Mouse (Mus musculus) heart, postnatal 0 days (tissue): ENCODE results near the gene Tjp3. TPM values are rescaled to one million over a fixed set of nuclear protein-coding genes. Genes with fewer than 3 reads are reported as not detected.

ENCODE experiments used
- ATAC-seq: fragments of 200-750 bp; cut with Nextera tagmentation; 2 replicates; pipeline ENCODE4 v1.8.0; 2017; ENCODE audit warnings: low read depth, moderate number of reproducible peaks, moderate library complexity; ENCODE audit not compliant: insufficient read depth
- DNase-seq: peaks from one replicate; pipeline ENCODE4 v3.0.0-alpha.2; 2016; ENCODE audit warnings: low spot score
- H3K27ac ChIP-seq: fragments of 300-500 bp; sonication (generic); 2 replicates; pipeline ENCODE4 v1.5.1; 2014; ENCODE audit warnings: low read depth, mild to moderate bottlenecking
- H3K27me3 ChIP-seq: fragments of 300-500 bp; sonication (generic); 2 replicates; pipeline ENCODE4 v1.6.1; 2014; ENCODE audit warnings: low read length, mixed read lengths; ENCODE audit not compliant: control insufficient read depth, insufficient read depth
- H3K36me3 ChIP-seq: fragments of 300-500 bp; sonication (generic); replicated peaks from 2 replicates; pipeline ENCODE4 v1.6.1; 2014; ENCODE audit warnings: low read length, mixed read lengths; ENCODE audit not compliant: control insufficient read depth, insufficient read depth
- H3K4me1 ChIP-seq: fragments of 300-500 bp; sonication (generic); 2 replicates; pipeline ENCODE4 v1.6.1; 2014; ENCODE audit warnings: antibody characterized with exemption; ENCODE audit not compliant: control insufficient read depth, insufficient read depth
- H3K4me2 ChIP-seq: fragments of 300-500 bp; sonication (generic); 2 replicates; pipeline ENCODE4 v1.6.1; 2014; ENCODE audit warnings: low read depth, mild to moderate bottlenecking, low read length, moderate library complexity
- H3K4me3 ChIP-seq: fragments of 300-500 bp; sonication (generic); 2 replicates; pipeline ENCODE4 v1.5.1; 2014; ENCODE audit warnings: low read depth, low read length
- H3K9ac ChIP-seq: fragments of 300-500 bp; sonication (generic); replicated peaks from 2 replicates; pipeline ENCODE4 v1.6.1; 2014; ENCODE audit warnings: low read depth, low read length, mixed read lengths
- H3K9me3 ChIP-seq: fragments of 300-500 bp; sonication (generic); replicated peaks from 2 replicates; pipeline ENCODE4 v1.6.1; 2016; ENCODE audit warnings: low read length; ENCODE audit not compliant: control insufficient read depth
- CTCF ChIP-seq: IDR thresholded peaks from 2 replicates; pipeline ENCODE4 v1.5.1; 2016; ENCODE audit warnings: antibody characterized with exemption, control low read depth, low read depth
- EP300 ChIP-seq: IDR thresholded peaks from 2 replicates; pipeline ENCODE4 v1.6.1; 2016; ENCODE audit warnings: antibody characterized with exemption, low read depth
- WGBS: fragments of 180-500 bp; shearing (Covaris S2); extraction: QIAGEN DNeasy Blood & Tissue Kit; methylation state at CpG from one replicate; pipeline ENCODE4 v1.1.7; 2014; 5-methylcytosine and 5-hydroxymethylcytosine counted together
- polyA plus RNA-seq: library from polyadenylated mRNA; unstranded; fragments of >200 nt; fragmentation: Nextera tagmentation; extraction: Ambion mirVana; gene quantifications from 2 replicates; pipeline ENCODE4 v1.2.1, GENCODE M21; 2015
- total RNA-seq: library from RNA; depleted of rRNA; stranded (reverse); fragments of >200 nt; gene quantifications from 2 replicates; pipeline ENCODE4 v1.2.3, GENCODE M21; 2014; ENCODE audit warnings: low replicate concordance; rRNA removed

The Tjp3 gene
- total RNA-seq (0.12 and 2.3 TPM in 2 replicates), polyA plus RNA-seq (0.51 and 0.62 TPM in 2 replicates)

DNA sequence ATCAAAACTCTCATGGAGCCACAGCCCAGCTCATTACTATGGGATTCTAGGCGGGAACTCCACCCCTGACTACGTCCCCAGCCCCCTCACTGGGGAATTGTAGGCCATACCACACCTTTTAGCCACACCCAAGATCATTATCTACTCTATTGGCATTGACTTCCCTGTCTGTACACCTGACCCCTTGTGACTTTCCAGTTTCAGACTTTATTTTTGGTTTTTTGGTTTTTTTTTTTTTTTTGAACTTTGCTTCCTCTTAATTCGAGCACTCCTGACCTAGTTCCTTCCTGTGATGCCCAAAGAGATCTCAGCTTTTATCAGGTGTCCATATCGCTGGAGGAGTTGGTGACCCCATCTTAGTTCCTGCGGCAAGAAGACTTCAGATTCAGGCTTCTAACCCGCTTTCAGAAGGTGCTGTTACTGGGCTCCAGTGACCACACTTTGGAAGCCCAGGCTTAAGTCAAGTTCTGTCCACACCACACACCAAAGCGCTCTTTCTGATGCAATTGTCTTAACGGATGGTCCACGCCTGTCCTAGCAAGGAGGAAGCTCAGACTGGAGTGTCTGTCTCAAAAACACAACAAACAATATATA lies at the start of gene Tjp3:
TSS of gene Tjp3 (minus strand) at position 71 of the 594 bp plus-strand sequence.
- no peak within 1 kb of the TSS for H3K4me3 ChIP-seq
- no peak within 1 kb of the TSS; the same call in 1 of the 2 replicates for H3K4me2 ChIP-seq
- ATAC-seq = no peak
- peaks cover 21% of the 10 kb centered on the region; the same call in 1 of the 2 replicates for H3K4me1 ChIP-seq
- H3K27me3 ChIP-seq = peaks cover 13% of the 10 kb centered on the region; the same call in 1 of the 2 replicates
- no peaks in the 10 kb centered on the region for H3K9me3 ChIP-seq
- DNase-seq = no peak
- H3K27ac ChIP-seq = no peak within 1 kb of the TSS
- no peak for TF ChIP-seq EP300
- TF ChIP-seq CTCF = no peak
- no peak within 1 kb of the TSS for H3K9ac ChIP-seq
- no peaks in the 10 kb centered on the region for H3K36me3 ChIP-seq
- 71% methylated on average over 9 of the region's 9 CpGs for WGBS

DNA sequence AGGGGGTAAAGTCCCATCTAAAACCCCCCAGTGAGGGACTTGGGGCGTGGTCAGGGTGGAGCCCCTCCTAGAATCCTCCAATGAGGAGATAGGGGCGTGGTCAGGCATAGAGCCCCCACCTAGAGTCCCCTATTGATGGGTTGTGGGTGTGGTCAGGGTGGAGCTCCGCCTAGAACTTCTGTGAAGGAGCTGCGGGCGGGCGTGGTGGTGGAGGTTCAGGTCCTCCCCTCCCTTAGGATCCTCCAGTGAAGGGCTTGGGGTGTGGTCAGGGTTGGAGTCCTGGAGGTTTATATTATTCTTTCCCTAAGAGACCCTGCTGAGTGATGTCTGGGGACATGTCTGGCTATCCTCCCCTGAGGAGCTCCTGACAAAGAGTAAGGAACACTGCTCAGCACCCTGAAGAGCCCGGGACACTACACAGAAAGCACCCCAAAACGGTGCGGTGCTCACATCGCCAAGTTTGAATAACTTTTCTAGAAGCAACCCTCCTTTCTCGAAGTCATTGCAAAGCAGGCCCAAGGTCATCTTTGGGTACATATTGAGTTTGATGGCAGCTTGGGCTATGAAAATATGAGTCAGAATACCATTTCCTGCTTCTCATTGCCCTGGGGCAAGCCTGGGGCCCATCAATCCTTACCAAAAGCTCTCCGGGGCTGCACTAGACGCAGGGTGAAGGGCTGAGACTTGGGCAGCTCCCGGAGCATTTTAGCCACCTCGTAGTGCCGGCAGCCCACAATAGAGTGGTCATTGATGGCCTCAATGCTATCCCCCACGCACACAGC lies 49.4 kb upstream of the Tjp3 start:
- ATAC-seq = no peak
- no peaks in the 10 kb centered on the region for H3K36me3 ChIP-seq
- H3K4me1 ChIP-seq = no peaks in the 10 kb centered on the region
- H3K4me3 ChIP-seq = no peak overlapping the region
- H3K27me3 ChIP-seq = peaks cover 19% of the 10 kb centered on the region
- TF ChIP-seq EP300 = no peak
- no peak for TF ChIP-seq CTCF
- no peak overlapping the region for H3K27ac ChIP-seq
- no peaks in the 10 kb centered on the region for H3K9me3 ChIP-seq
- 57% methylated on average over 17 of the region's 17 CpGs for WGBS
- no peak for DNase-seq
- H3K9ac ChIP-seq = no peak overlapping the region
- H3K4me2 ChIP-seq = no peak overlapping the region

DNA sequence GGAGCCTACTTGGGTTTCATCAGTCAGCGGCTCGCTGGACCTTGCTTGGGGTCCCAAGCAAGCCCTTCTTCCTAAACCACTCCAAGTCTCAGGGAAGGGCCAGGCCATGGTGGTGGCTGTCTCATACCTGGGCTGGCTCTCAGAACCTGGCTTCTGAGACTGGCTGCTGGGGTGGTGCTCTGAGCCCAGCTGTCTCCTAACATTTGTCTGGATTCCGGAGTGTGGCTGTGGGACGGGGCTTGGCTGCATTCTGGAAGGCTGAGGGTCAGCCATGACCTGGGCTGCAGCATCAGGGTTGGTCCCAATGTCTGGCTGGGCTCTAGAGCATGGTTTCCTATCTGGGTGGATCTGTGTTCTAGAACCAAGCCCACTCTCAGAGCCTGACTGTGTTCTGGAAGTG lies 45.2 kb upstream of the Tjp3 start:
- WGBS = 94% methylated on average over 4 of the region's 4 CpGs

DNA sequence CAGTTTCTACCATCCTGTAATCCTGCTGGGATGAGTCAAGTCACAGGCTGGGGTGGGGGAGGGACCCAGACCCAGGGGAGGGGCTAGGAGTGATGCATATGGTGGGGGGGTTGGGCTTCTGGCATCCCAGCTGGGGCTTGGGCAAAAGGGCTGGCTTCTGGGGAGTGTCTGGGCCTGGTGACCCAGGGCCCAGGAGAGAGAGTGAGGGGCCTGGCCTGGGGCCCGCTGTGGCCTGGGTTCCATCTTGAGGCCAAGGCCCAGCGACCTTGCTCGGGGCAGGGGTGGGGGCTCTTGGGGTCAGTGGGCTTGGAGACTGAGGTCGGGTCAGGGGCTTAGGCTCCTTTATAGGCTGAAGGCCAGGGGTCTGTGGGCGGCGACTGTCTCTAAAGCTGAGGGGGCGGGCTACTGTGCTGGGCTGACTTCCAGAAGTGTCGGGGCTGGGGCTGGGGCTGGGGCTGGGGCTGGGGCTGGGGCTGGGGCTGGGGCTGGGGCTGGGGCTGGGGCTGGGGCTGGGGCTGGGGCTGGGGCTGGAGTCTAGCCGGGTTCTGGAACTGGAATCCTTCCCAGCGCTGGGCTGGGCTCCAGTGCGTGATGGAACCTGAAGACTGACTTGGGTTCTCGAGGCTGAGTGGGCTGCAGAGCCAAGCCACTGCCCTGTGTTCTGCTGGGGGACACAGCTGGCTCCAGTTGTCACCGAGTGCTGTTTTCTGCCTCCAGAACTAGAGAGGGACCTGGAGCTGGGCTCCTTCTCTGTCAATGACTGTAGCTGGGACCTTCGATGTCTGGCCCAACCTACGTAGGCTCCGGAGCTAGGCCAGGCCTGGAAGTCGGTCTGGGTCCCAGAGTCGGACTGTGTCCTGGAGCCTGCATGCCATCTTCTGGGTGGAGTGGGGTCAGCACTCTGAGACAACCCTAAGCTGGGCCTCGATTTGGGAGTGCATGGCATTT lies 44.3 kb upstream of the Tjp3 start:
- Histone ChIP-seq H3K27me3 (no peaks in the 10 kb centered on the region), H3K27ac (peak overlapping the region; percentile 64), H3K9me3 (no peaks in the 10 kb centered on the region), H3K9ac (no peak overlapping the region), H3K4me1 (peaks cover 6% of the 10 kb centered on the region), H3K4me2 (no peak overlapping the region), H3K36me3 (no peaks in the 10 kb centered on the region), H3K4me3 (no peak overlapping the region)
- TF ChIP-seq EP300 (no peak), CTCF (no peak)
- 0 out of 2 replicates have a peak, but pooled peaks have one; percentile 24 for ATAC-seq
- DNase-seq = no peak
- 54% methylated on average over 18 of the region's 19 CpGs for WGBS

More for the DNA sequence above, 45.2 kb upstream of the Tjp3 start:
- H3K36me3 ChIP-seq = no peaks in the 10 kb centered on the region
- TF ChIP-seq CTCF (no peak), EP300 (no peak)
- no peak overlapping the region for H3K4me3 ChIP-seq
- no peak overlapping the region for H3K9ac ChIP-seq
- ATAC-seq (no peak), DNase-seq (no peak)
- no peaks in the 10 kb centered on the region for H3K9me3 ChIP-seq
- H3K4me2 ChIP-seq = no peak overlapping the region
- H3K27me3 ChIP-seq = no peaks in the 10 kb centered on the region
- H3K4me1 ChIP-seq = peaks cover 4% of the 10 kb centered on the region; the same call in 1 of the 2 replicates
- H3K27ac ChIP-seq = no peak overlapping the region

GRCm38 (mm10) chr10:81334324-81334723 lies 42.9 kb upstream of the Tjp3 start:
- H3K4me1 ChIP-seq = peaks cover 20% of the 10 kb centered on the region
- no peak overlapping the region for H3K27ac ChIP-seq
- WGBS = 86% methylated on average over 11 of the region's 11 CpGs

More at GRCm38 (mm10) chr10:81334324-81334723, 42.9 kb upstream of the Tjp3 start:
- H3K4me3 ChIP-seq = no peak overlapping the region
- no peak overlapping the region for H3K9ac ChIP-seq
- TF ChIP-seq EP300 (no peak), CTCF (no peak)
- DNase-seq = no peak
- no peak overlapping the region for H3K4me2 ChIP-seq
- H3K27me3 ChIP-seq = no peaks in the 10 kb centered on the region
- H3K9me3 ChIP-seq = no peaks in the 10 kb centered on the region
- ATAC-seq = no peak
- H3K36me3 ChIP-seq = no peaks in the 10 kb centered on the region
